Mouse (Mus musculus): ENCODE measurements around the gene Plin2. TPM values are rescaled to one million over a fixed set of nuclear protein-coding genes. Genes with fewer than 3 reads are reported as not detected.

The Plin2 gene
- polyA plus RNA-seq, 1 experiment from 2014 or later, result 104 TPM

- no peak for DNase-seq (ENCODE audit: low read depth, low spot score)
- H3K27me3 ChIP-seq, result no peaks in the 10 kb centered on the region
- in situ Hi-C loops (cut with MboI; ENCODE audit: low pct_unique_long_range_greater_than_20kb), result loop anchor here (5.0 to 10.0 kb wide), 3 partner anchors 45 to 862 kb away; partner anchors contain the start of gene Rraga
- TF ChIP-seq CTCF (IDR thresholded peaks at IDR 0.05), result peak; percentile 64
- ChIA-PET POLR2A (no interaction called here), CTCF (interaction anchor here (0.8 to 1.8 kb wide), 6 partner anchors 9 to 142 kb away, joined by 3 to 5 read pairs (median 4); partner anchors contain the start of gene Dennd4c)
- peak; percentile 39 for ATAC-seq
Measured at GRCm38 (mm10) chr4:86696890-86697289, 27.0 kb upstream of the Plin2 start.

GRCm38 (mm10) chr4:86695081-86695480 lies 25.2 kb upstream of the Plin2 start:
- in situ Hi-C loops (cut with MboI; ENCODE audit: low pct_unique_long_range_greater_than_20kb), result loop anchor here (5.0 to 10.0 kb wide), 3 partner anchors 43 to 860 kb away; partner anchors contain the start of gene Rraga
- no peaks in the 10 kb centered on the region for H3K27me3 ChIP-seq
- DNase-seq (ENCODE audit: low read depth, low spot score), result no peak
- TF ChIP-seq CTCF (IDR thresholded peaks at IDR 0.05), result peak; percentile 57
- ChIA-PET POLR2A (no interaction called here), CTCF (interaction anchor here (0.8 kb wide), 1 partner anchor 1268 kb away, joined by 3 read pairs; no protein-coding TSS in a partner anchor)
- no peak for ATAC-seq

GRCm38 (mm10) chr4:86692931-86693330 lies 23.1 kb upstream of the Plin2 start:
- in situ Hi-C loops (cut with MboI; ENCODE audit: low pct_unique_long_range_greater_than_20kb), result loop anchor here (10.0 kb wide), 1 partner anchor 858 kb away; no protein-coding TSS in a partner anchor

GRCm38 (mm10) chr4:86691290-86691689 lies 21.4 kb upstream of the Plin2 start:
- ChIA-PET POLR2A (no interaction called here), CTCF (no interaction called here)
- in situ Hi-C loops (cut with MboI; ENCODE audit: low pct_unique_long_range_greater_than_20kb), result loop anchor here (10.0 kb wide), 1 partner anchor 856 kb away; no protein-coding TSS in a partner anchor
- ATAC-seq (no peak), DNase-seq (ENCODE audit: low read depth, low spot score) (no peak)
- no peaks in the 10 kb centered on the region for H3K27me3 ChIP-seq
- TF ChIP-seq CTCF (IDR thresholded peaks at IDR 0.05), result no peak

More at GRCm38 (mm10) chr4:86692931-86693330, 23.1 kb upstream of the Plin2 start:
- no peak for DNase-seq (ENCODE audit: low read depth, low spot score)
- no peaks in the 10 kb centered on the region for H3K27me3 ChIP-seq
- ChIA-PET CTCF (no interaction called here), POLR2A (interaction anchor here (0.7 kb wide), 1 partner anchor 64 kb away, joined by 5 read pairs; no protein-coding TSS in a partner anchor)
- ATAC-seq, result no peak
- TF ChIP-seq CTCF (IDR thresholded peaks at IDR 0.05), result no peak

- H3K27me3 ChIP-seq, result no peaks in the 10 kb centered on the region
- ATAC-seq, result no peak
- no peak for TF ChIP-seq CTCF (IDR thresholded peaks at IDR 0.05)
- in situ Hi-C loops (cut with MboI; ENCODE audit: low pct_unique_long_range_greater_than_20kb), result loop anchor here (10.0 kb wide), 1 partner anchor 856 kb away; no protein-coding TSS in a partner anchor
- ChIA-PET CTCF (interaction anchor here (1.4 kb wide), 1 partner anchor 32 kb away, joined by 4 read pairs; no protein-coding TSS in a partner anchor), POLR2A (interaction anchor here (0.6 kb wide), 1 partner anchor 1804 kb away, joined by 3 read pairs; no protein-coding TSS in a partner anchor)
- no peak for DNase-seq (ENCODE audit: low read depth, low spot score)
Measured at GRCm38 (mm10) chr4:86690768-86691167, 20.9 kb upstream of the Plin2 start.

GRCm38 (mm10) chr4:86690194-86690593 lies 20.3 kb upstream of the Plin2 start:
- no peaks in the 10 kb centered on the region for H3K27me3 ChIP-seq
- no peak for TF ChIP-seq CTCF (IDR thresholded peaks at IDR 0.05)
- ATAC-seq (no peak), DNase-seq (ENCODE audit: low read depth, low spot score) (no peak)
- ChIA-PET CTCF (interaction anchor here (1.4 kb wide), 1 partner anchor 32 kb away, joined by 4 read pairs; no protein-coding TSS in a partner anchor), POLR2A (interaction anchor here (0.6 kb wide), 1 partner anchor 1804 kb away, joined by 3 read pairs; no protein-coding TSS in a partner anchor)
- in situ Hi-C loops (cut with MboI; ENCODE audit: low pct_unique_long_range_greater_than_20kb), result loop anchor here (10.0 kb wide), 1 partner anchor 855 kb away; no protein-coding TSS in a partner anchor

- DNase-seq (ENCODE audit: low read depth, low spot score) (no peak), ATAC-seq (no peak)
- CTCF ChIA-PET, result interaction anchor here (1.0 to 1.4 kb wide), 2 partner anchors 9 to 31 kb away, joined by 3 to 4 read pairs; no protein-coding TSS in a partner anchor
- H3K27me3 ChIP-seq, result no peaks in the 10 kb centered on the region
- in situ Hi-C loops (cut with MboI; ENCODE audit: low pct_unique_long_range_greater_than_20kb), result no loop called here
- POLR2A ChIA-PET, result interaction anchor here (0.6 kb wide), 1 partner anchor 65 kb away, joined by 7 read pairs; no protein-coding TSS in a partner anchor
- no peak for TF ChIP-seq CTCF (IDR thresholded peaks at IDR 0.05)
Measured at GRCm38 (mm10) chr4:86689056-86689735, 19.3 kb upstream of the Plin2 start.

- in situ Hi-C loops (cut with MboI; ENCODE audit: low pct_unique_long_range_greater_than_20kb), result no loop called here
- no peak for DNase-seq (ENCODE audit: low read depth, low spot score)
- ChIA-PET POLR2A (no interaction called here), CTCF (interaction anchor here (0.7 to 1.5 kb wide), 2 partner anchors 16 to 34 kb away, joined by 3 read pairs; no protein-coding TSS in a partner anchor)
- ATAC-seq, result no peak
- TF ChIP-seq CTCF (IDR thresholded peaks at IDR 0.05), result no peak
- H3K27me3 ChIP-seq, result no peaks in the 10 kb centered on the region
Measured at GRCm38 (mm10) chr4:86686564-86686963, 16.7 kb upstream of the Plin2 start.

- in situ Hi-C loops (cut with MboI; ENCODE audit: low pct_unique_long_range_greater_than_20kb), result no loop called here
- ChIA-PET CTCF (interaction anchor here (1.5 kb wide), 1 partner anchor 15 kb away, joined by 3 read pairs; no protein-coding TSS in a partner anchor), POLR2A (no interaction called here)
- ATAC-seq (no peak), DNase-seq (ENCODE audit: low read depth, low spot score) (no peak)
- TF ChIP-seq CTCF (IDR thresholded peaks at IDR 0.05), result no peak
- H3K27me3 ChIP-seq, result no peaks in the 10 kb centered on the region
Measured at GRCm38 (mm10) chr4:86686009-86686366, 16.1 kb upstream of the Plin2 start.

GRCm38 (mm10) chr4:86685231-86686008 lies 15.6 kb upstream of the Plin2 start:
- TF ChIP-seq CTCF (IDR thresholded peaks at IDR 0.05), result no peak
- DNase-seq (ENCODE audit: low read depth, low spot score) (no peak), ATAC-seq (no peak)
- no peaks in the 10 kb centered on the region for H3K27me3 ChIP-seq
- in situ Hi-C loops (cut with MboI; ENCODE audit: low pct_unique_long_range_greater_than_20kb), result no loop called here
- ChIA-PET POLR2A (no interaction called here), CTCF (interaction anchor here (1.5 kb wide), 1 partner anchor 14 kb away, joined by 3 read pairs; no protein-coding TSS in a partner anchor)

Measured in Patski (cell line).